Mouse (Mus musculus) olfactory bulb, adult 2 months (tissue): ENCODE results near the gene Adcyap1r1. TPM values are rescaled to one million over a fixed set of nuclear protein-coding genes. Genes with fewer than 3 reads are reported as not detected.

ENCODE experiments used
- H3K27ac ChIP-seq: fragments of 200-500 bp; 2 replicates; pipeline ENCODE4 v1.5.1; 2012; ENCODE audit warnings: low read depth, low read length; ENCODE audit not compliant: insufficient read depth
- H3K4me1 ChIP-seq: fragments of 200-500 bp; 2 replicates; pipeline ENCODE4 v1.6.1; 2012; ENCODE audit warnings: low read length; ENCODE audit not compliant: control insufficient read depth, insufficient read depth
- H3K4me3 ChIP-seq: fragments of 200-500 bp; 2 replicates; pipeline ENCODE4 v1.5.1; 2012; ENCODE audit warnings: mild to moderate bottlenecking, low read depth, low read length, moderate library complexity; ENCODE audit not compliant: insufficient read depth
- CTCF ChIP-seq: fragments of 200-500 bp; IDR thresholded peaks from 2 replicates; pipeline ENCODE4 v1.5.1; 2012; ENCODE audit warnings: low read depth, mild to moderate bottlenecking, low read length, moderate library complexity; ENCODE audit not compliant: insufficient read depth
- POLR2A ChIP-seq: fragments of 200-500 bp; IDR thresholded peaks from 2 replicates; pipeline ENCODE4 v1.6.1; 2012; ENCODE audit warnings: mild to moderate bottlenecking, low read depth, low read length, moderate library complexity; ENCODE audit not compliant: insufficient read depth
- WGBS: fragments of 180-500 bp; shearing (Covaris S2); methylation state at CpG from one replicate; pipeline ENCODE4 v1.1.7; 2018; 5-methylcytosine and 5-hydroxymethylcytosine counted together
- polyA plus RNA-seq: library from polyadenylated mRNA; stranded (reverse); fragments of >200 nt; gene quantifications from 2 replicates; pipeline ENCODE4 v1.2.4, GENCODE M21; 2012; ENCODE audit warnings: low replicate concordance; ENCODE audit not compliant: missing spikeins, insufficient read depth, insufficient read length

Adcyap1r1 gene
- polyA plus RNA-seq, 1 experiment = not detected

- H3K4me1 ChIP-seq = peaks cover 25% of the 10 kb centered on the region
- no peak overlapping the region for H3K4me3 ChIP-seq
- WGBS = 41% methylated on average over 2 of the region's 2 CpGs
- no peak for TF ChIP-seq POLR2A
- TF ChIP-seq CTCF = no peak
- 0 out of 2 replicates have a peak overlapping the region, but pooled peaks have one; percentile 61 for H3K27ac ChIP-seq
Observed at GRCm38 (mm10) chr6:55443927-55444688, 7.7 kb upstream of the Adcyap1r1 start.

- H3K4me3 ChIP-seq = no peak overlapping the region
- peaks cover 30% of the 10 kb centered on the region for H3K4me1 ChIP-seq
- no peak for TF ChIP-seq POLR2A
- no peak for TF ChIP-seq CTCF
- WGBS = 48% methylated on average over 4 of the region's 4 CpGs
- peak overlapping the region; percentile 30; the same call in 1 of the 2 replicates for H3K27ac ChIP-seq
Observed at GRCm38 (mm10) chr6:55444721-55445120, 7.1 kb upstream of the Adcyap1r1 start.

GRCm38 (mm10) chr6:55448199-55448598 is 3.6 kb upstream of the Adcyap1r1 start:
- 80% methylated on average over 9 of the region's 9 CpGs for WGBS
- H3K4me1 ChIP-seq = peaks cover 30% of the 10 kb centered on the region
- no peak overlapping the region for H3K4me3 ChIP-seq
- TF ChIP-seq CTCF (no peak), POLR2A (no peak)
- H3K27ac ChIP-seq = no peak overlapping the region

GRCm38 (mm10) chr6:55448976-55449678 is 2.7 kb upstream of the Adcyap1r1 start:
- whole genome bisulfite sequencing = 66% methylated on average over 8 of the region's 8 CpGs

DNA sequence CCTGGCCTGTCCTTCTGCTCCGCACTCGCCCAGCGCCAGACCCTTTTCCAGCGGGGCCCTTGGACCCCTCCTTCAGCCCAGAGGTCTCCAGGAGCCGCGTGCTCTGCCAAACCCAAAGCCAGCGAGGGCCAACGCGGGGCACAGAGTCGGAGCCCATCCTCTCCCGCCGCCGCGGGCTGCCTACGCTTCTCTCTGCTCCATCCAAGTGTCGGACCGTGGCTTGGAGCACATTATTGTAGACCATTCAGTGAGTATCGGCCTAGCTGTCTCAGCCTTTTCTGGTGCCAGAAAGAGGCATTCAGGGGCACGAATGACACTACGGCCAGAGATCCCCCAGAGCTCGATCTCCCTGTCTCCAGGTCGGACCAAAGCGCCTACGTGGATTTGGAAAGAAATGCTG is 603 bp downstream of the Adcyap1r1 start:
- peak overlapping the region; percentile 98 for H3K27ac ChIP-seq
- peak overlapping the region; percentile 86 for H3K4me3 ChIP-seq
- TF ChIP-seq CTCF (no peak), POLR2A (no peak)
- H3K4me1 ChIP-seq = peaks cover 42% of the 10 kb centered on the region
- WGBS = 2% methylated on average over 24 of the region's 24 CpGs

More at GRCm38 (mm10) chr6:55448976-55449678, 2.7 kb upstream of the Adcyap1r1 start:
- Histone ChIP-seq H3K27ac (no peak overlapping the region), H3K4me1 (peaks cover 27% of the 10 kb centered on the region), H3K4me3 (no peak overlapping the region)
- TF ChIP-seq POLR2A = no peak
- no peak for TF ChIP-seq CTCF

- TF ChIP-seq CTCF (no peak), POLR2A (no peak)
- Histone ChIP-seq H3K4me3 (peak overlapping the region; percentile 86), H3K27ac (peak overlapping the region; percentile 98), H3K4me1 (peaks cover 43% of the 10 kb centered on the region)
- 9% methylated on average over 1 of the region's 1 CpGs for WGBS
Observed at GRCm38 (mm10) chr6:55453548-55453947, 1.8 kb downstream of the Adcyap1r1 start.

- no peak for TF ChIP-seq POLR2A
- TF ChIP-seq CTCF = no peak
- WGBS = 33% methylated on average over 5 of the region's 5 CpGs
- Histone ChIP-seq H3K27ac (peak overlapping the region; percentile 59), H3K4me3 (peak overlapping the region; percentile 36), H3K4me1 (peaks cover 53% of the 10 kb centered on the region)
Observed at GRCm38 (mm10) chr6:55455641-55456040, 3.9 kb downstream of the Adcyap1r1 start.

DNA sequence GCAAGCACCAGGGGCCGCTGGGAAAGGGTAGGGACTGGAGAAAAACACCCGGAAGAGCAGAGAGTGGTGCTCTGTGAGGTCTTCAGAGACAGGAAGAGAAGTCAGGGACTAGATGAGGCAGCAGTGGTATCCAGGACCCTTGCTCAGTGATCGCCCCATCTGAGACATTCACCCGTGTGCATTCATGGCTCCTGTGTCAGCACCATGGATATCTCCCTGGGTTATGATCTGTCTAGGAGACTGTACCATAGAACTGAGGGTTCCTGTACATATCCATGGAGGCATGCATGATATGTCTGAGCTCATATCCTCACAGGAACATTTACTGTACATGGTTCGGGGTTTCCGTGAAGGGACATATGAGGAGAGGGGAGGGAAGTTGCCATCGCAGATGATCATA is 5.9 kb downstream of the Adcyap1r1 start:
- Histone ChIP-seq H3K4me3 (peak overlapping the region; percentile 27), H3K27ac (peak overlapping the region; percentile 59; the same call in 1 of the 2 replicates), H3K4me1 (peaks cover 65% of the 10 kb centered on the region)
- WGBS = 25% methylated on average over 7 of the region's 7 CpGs
- TF ChIP-seq CTCF (no peak), POLR2A (no peak)

DNA sequence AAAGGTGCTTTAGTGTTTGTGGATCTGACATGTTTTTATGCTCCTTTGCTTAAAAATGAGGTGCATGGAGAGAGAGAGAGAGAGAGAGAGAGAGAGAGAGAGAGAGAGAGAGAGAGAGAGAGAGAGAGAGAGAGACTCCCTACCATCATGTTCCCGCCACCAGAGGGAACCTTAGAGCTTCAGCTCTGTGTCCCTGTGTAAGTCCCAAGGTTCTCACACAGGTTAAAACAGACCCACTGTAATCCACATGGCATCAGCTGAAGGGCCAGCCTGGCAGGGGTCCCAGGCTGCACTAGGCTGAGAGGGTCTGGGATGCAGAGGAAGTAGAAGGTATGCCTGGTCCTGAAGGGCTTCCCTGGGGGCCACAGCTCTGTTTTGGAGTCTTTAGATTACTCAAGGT is 6.4 kb downstream of the Adcyap1r1 start:
- WGBS = 11% methylated on average over 1 of the region's 1 CpGs
- peak overlapping the region; percentile 28 for H3K4me3 ChIP-seq
- H3K4me1 ChIP-seq = peaks cover 65% of the 10 kb centered on the region
- TF ChIP-seq CTCF (0 out of 2 replicates have a peak, but pooled peaks have one; percentile 5), POLR2A (no peak)
- no peak overlapping the region for H3K27ac ChIP-seq
